Mouse (Mus musculus): Measurements from ENCODE around the gene Frmpd2. TPM values are rescaled to one million over a fixed set of nuclear protein-coding genes. Genes with fewer than 3 reads are reported as not detected.
"Not testable (repeated sequence)": the region's sequence is repeated elsewhere in the genome, so short reads cannot be mapped to it uniquely, and the experiment has no call there.

Gene Frmpd2
- not detected in 2 replicates for polyA plus RNA-seq (2012; ENCODE audit: insufficient read depth, insufficient read length, missing spikeins)

- Histone ChIP-seq H3K4me3 (ENCODE audit: insufficient read depth, low read length) (no peak within 1 kb of the TSS), H3K4me1 (ENCODE audit: control insufficient read depth, insufficient read depth, low read length) (no peaks in the 10 kb centered on the region), H3K27ac (ENCODE audit: insufficient read depth, low read depth, low read length) (no peak within 1 kb of the TSS)
- TF ChIP-seq CTCF (IDR thresholded peaks at IDR 0.05; ENCODE audit: low read depth, low read length) (no peak), POLR2A (IDR thresholded peaks at IDR 0.05; ENCODE audit: borderline replicate concordance, low read depth, low read length) (no peak)
These were observed at the start of gene Frmpd2 for GRCm38 (mm10) chr14:33471331-33471730. Gene Frmpd2 (plus strand): TSS chr14:33471696.

- TF ChIP-seq CTCF (IDR thresholded peaks at IDR 0.05; ENCODE audit: low read depth, low read length) (no peak), POLR2A (IDR thresholded peaks at IDR 0.05; ENCODE audit: borderline replicate concordance, low read depth, low read length) (no peak)
- H3K4me3 ChIP-seq (ENCODE audit: insufficient read depth, low read length): no peak overlapping the region
These were observed 48.5 kb upstream of the Frmpd2 start for GRCm38 (mm10) chr14:33423003-33423402.

DNA sequence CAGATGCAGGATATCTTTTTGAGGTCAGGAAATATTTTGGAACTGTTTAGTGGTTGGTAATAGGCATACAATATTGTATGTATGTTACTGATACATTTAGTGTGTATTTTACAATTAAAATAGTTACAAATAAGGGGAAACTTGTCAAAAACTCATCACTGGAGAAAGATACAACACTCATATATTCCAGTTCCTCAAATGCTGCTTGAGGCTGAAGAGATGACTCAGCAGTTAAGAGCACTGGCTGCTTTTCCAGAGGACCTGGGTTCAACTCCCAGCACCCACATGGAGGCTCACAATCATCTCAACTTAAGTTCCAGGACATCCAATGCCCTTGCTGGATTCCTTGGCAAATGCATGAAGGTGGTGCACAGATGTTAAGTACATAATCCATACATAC is 47.4 kb upstream of the Frmpd2 start:
- peaks cover 8% of the 10 kb centered on the region for H3K4me1 ChIP-seq (ENCODE audit: control insufficient read depth, insufficient read depth, low read length)
- TF ChIP-seq CTCF (IDR thresholded peaks at IDR 0.05; ENCODE audit: low read depth, low read length) (no peak), POLR2A (IDR thresholded peaks at IDR 0.05; ENCODE audit: borderline replicate concordance, low read depth, low read length) (no peak)
- H3K4me3 ChIP-seq (ENCODE audit: insufficient read depth, low read length): no peak overlapping the region
- H3K27ac ChIP-seq (ENCODE audit: insufficient read depth, low read depth, low read length): no peak overlapping the region

More at GRCm38 (mm10) chr14:33423003-33423402, 48.5 kb upstream of the Frmpd2 start:
- Histone ChIP-seq H3K27ac (ENCODE audit: insufficient read depth, low read depth, low read length) (no peak overlapping the region), H3K4me1 (ENCODE audit: control insufficient read depth, insufficient read depth, low read length) (peaks cover 8% of the 10 kb centered on the region)

DNA sequence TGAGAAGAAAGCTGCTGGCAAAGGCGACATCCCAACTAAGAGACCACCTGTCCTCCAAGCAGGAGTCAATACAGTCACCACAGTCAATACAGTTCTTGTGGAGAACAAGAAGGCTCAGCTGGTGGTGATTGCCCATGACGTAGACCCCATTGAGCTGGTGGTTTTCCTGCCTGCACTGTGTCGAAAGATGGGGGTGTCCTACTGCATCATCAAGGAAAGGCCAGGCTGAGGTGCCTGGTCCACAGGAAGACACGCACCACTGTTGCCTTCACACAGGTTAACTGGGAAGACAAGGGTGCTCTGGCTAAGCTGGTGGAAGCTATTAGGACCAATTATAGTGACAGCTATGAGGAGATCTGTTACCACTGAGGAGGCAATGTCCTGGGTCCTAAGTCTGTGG is 39.0 kb upstream of the Frmpd2 start:
- H3K4me1 ChIP-seq (ENCODE audit: control insufficient read depth, insufficient read depth, low read length); H3K27ac ChIP-seq (ENCODE audit: insufficient read depth, low read depth, low read length); H3K4me3 ChIP-seq (ENCODE audit: insufficient read depth, low read length): not testable (repeated sequence)

GRCm38 (mm10) chr14:33443780-33444179 is 27.7 kb upstream of the Frmpd2 start:
- no peak overlapping the region for H3K4me3 ChIP-seq (ENCODE audit: insufficient read depth, low read length)

GRCm38 (mm10) chr14:33445962-33446361 is 25.5 kb upstream of the Frmpd2 start:
- TF ChIP-seq POLR2A (IDR thresholded peaks at IDR 0.05; ENCODE audit: borderline replicate concordance, low read depth, low read length) (no peak), CTCF (IDR thresholded peaks at IDR 0.05; ENCODE audit: low read depth, low read length) (no peak)
- H3K4me1 ChIP-seq (ENCODE audit: control insufficient read depth, insufficient read depth, low read length): peaks cover 6% of the 10 kb centered on the region
- no peak overlapping the region for H3K27ac ChIP-seq (ENCODE audit: insufficient read depth, low read depth, low read length)
- H3K4me3 ChIP-seq (ENCODE audit: insufficient read depth, low read length): peak overlapping the region; percentile 79

More at GRCm38 (mm10) chr14:33443780-33444179, 27.7 kb upstream of the Frmpd2 start:
- Histone ChIP-seq H3K27ac (ENCODE audit: insufficient read depth, low read depth, low read length) (no peak overlapping the region), H3K4me1 (ENCODE audit: control insufficient read depth, insufficient read depth, low read length) (peaks cover 10% of the 10 kb centered on the region)
- TF ChIP-seq CTCF (IDR thresholded peaks at IDR 0.05; ENCODE audit: low read depth, low read length) (no peak), POLR2A (IDR thresholded peaks at IDR 0.05; ENCODE audit: borderline replicate concordance, low read depth, low read length) (no peak)

DNA sequence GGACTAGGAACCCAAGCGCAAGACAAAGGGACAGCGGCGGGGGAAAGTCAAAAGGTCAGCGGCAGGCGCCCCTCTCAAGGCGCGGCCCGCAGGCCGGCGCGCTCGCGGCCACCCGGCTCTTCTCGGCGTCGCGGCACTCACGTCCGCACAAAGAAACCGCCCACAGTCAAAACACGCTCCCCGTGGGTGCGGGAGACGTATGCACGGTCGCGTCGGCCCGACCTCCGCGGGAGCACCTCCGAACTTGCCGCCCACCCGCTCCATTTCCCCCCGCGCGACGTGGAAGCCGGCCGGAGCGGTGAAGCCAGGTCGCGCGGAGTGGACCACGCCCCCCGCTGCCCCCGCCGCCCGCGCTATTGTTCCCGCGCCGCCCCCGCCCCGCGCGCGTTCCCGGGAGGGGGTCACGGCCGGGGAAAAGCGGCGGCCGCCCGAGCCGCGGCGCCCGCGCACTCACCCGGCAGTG is 24.9 kb upstream of the Frmpd2 start:
- H3K4me1 ChIP-seq (ENCODE audit: control insufficient read depth, insufficient read depth, low read length): peaks cover 5% of the 10 kb centered on the region
- TF ChIP-seq POLR2A (IDR thresholded peaks at IDR 0.05; ENCODE audit: borderline replicate concordance, low read depth, low read length): no peak
- TF ChIP-seq CTCF (IDR thresholded peaks at IDR 0.05; ENCODE audit: low read depth, low read length): no peak
- H3K4me3 ChIP-seq (ENCODE audit: insufficient read depth, low read length): peak overlapping the region; percentile 79
- H3K27ac ChIP-seq (ENCODE audit: insufficient read depth, low read depth, low read length): peak overlapping the region; percentile 67

DNA sequence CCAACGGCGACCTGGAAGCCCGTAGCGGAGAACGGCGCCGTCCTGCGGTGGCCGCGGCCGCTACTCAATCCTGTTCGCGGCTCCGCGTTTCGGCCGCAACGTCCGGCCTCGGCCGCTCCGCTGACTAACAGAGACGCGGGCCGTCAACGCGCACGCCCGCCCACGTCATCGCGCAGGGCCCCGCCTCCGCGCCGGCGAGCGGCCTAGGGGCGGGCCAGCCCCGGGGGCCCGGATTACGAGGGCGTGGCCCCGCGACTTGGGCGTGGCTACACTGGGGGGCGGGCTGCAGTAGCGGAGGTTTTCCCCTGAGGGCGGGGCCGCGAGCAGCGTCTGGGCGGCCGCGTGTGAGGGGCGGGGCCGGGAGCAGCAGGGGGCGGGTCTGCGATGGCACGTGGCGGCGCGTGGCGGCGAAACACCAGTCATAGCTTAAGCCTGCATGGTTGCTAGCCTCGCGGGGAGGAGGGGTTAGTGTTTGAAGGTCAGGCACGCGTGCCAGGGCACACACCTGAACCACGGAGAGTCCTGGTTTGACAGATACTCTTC is 24.4 kb upstream of the Frmpd2 start, which contains the start of gene Mapk8:
Gene Mapk8, minus strand, starts transcription at position 132 of the 543 bp plus-strand sequence.
- Histone ChIP-seq H3K4me1 (ENCODE audit: control insufficient read depth, insufficient read depth, low read length) (peaks cover 3% of the 10 kb centered on the region), H3K27ac (ENCODE audit: insufficient read depth, low read depth, low read length) (peak within 1 kb of the TSS; percentile 67), H3K4me3 (ENCODE audit: insufficient read depth, low read length) (peak within 1 kb of the TSS; percentile 79)
- peak; percentile 5; the same call in 1 of the 2 replicates for TF ChIP-seq POLR2A (IDR thresholded peaks at IDR 0.05; ENCODE audit: borderline replicate concordance, low read depth, low read length)
- no peak for TF ChIP-seq CTCF (IDR thresholded peaks at IDR 0.05; ENCODE audit: low read depth, low read length)

DNA sequence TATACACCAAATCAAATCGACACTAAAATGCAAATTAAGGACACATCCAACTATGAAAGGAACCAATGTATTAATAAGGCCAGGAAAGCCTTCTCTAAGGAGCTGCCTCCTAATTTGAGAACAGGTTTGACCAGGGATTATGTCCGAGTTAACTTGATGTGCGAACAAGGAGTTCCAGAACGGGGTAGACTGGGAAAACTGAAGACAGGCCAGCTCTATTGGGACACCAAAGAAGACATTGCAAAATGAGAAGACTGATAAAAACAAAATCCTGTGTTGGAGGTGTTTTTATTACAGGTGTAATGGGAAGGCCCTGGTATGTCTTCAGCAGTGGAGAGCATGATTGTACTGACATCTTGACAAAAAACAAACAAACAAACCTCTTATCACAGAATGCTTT is 23.2 kb upstream of the Frmpd2 start:
- Histone ChIP-seq H3K27ac (ENCODE audit: insufficient read depth, low read depth, low read length) (no peak overlapping the region), H3K4me1 (ENCODE audit: control insufficient read depth, insufficient read depth, low read length) (peaks cover 3% of the 10 kb centered on the region), H3K4me3 (ENCODE audit: insufficient read depth, low read length) (no peak overlapping the region)
- TF ChIP-seq POLR2A (IDR thresholded peaks at IDR 0.05; ENCODE audit: borderline replicate concordance, low read depth, low read length) (no peak), CTCF (IDR thresholded peaks at IDR 0.05; ENCODE audit: low read depth, low read length) (no peak)

- TF ChIP-seq CTCF (IDR thresholded peaks at IDR 0.05; ENCODE audit: low read depth, low read length) (no peak), POLR2A (IDR thresholded peaks at IDR 0.05; ENCODE audit: borderline replicate concordance, low read depth, low read length) (no peak)
- no peak overlapping the region for H3K27ac ChIP-seq (ENCODE audit: insufficient read depth, low read depth, low read length)
- no peak overlapping the region for H3K4me3 ChIP-seq (ENCODE audit: insufficient read depth, low read length)
- H3K4me1 ChIP-seq (ENCODE audit: control insufficient read depth, insufficient read depth, low read length): peaks cover 3% of the 10 kb centered on the region
These were observed 22.1 kb upstream of the Frmpd2 start for GRCm38 (mm10) chr14:33449296-33449840.
